In genomic region chr9:20367311-20367710, GRCm38 (mm10) we compare ENCODE assay signal across 21 mouse cellular contexts. TPM values are rescaled to one million over a fixed set of nuclear protein-coding genes. Genes with fewer than 3 reads are reported as not detected.
"Had no signal": no experiment of that assay in that cellular context is flagged by ENCODE, and none has a peak within 500 bp of the region (broad histone marks: within the 10 kb centered on the region; RNA-seq: fewer than 3 reads in every experiment).

No protein-coding gene starts in this region.

- H3K9me3 ChIP-seq: stomach, embryonic 15.5 days had no signal

- DNase-seq: retina, postnatal 1 day; right cerebral cortex, adult 18-20 months; right cerebral cortex, postnatal 14 days; right cerebral cortex, postnatal 25 days; right cerebral cortex, postnatal 4 days; spleen, adult 18-20 months; thymus, adult 18-20 months; thymus, adult 2 months; thymus, postnatal 14 days; thymus, postnatal 25 days; thymus, postnatal 36 days; thymus, postnatal 4 days had no signal

- H3K4me1 ChIP-seq: neural tube, embryonic 15.5 days; stomach, embryonic 15.5 days had no signal

- H3K4me3 ChIP-seq: neural tube, embryonic 15.5 days; stomach, embryonic 15.5 days had no signal

- H3K27me3 ChIP-seq: neural tube, embryonic 15.5 days; stomach, embryonic 15.5 days had no signal

- H3K9ac ChIP-seq: neural tube, embryonic 15.5 days; stomach, embryonic 15.5 days had no signal

- H3K4me2 ChIP-seq: neural tube, embryonic 15.5 days; stomach, embryonic 15.5 days had no signal

- H3K27ac ChIP-seq: neural tube, embryonic 15.5 days; stomach, embryonic 15.5 days; stomach, postnatal 0 days had no signal

RNA-seq across cellular contexts. Expression of gene Olfr18, which starts 31.4 kb away (rescaled TPM):
- polyA plus RNA-seq: small intestine, adult 2 months; spleen, adult 2 months; stomach, embryonic 14.5 days; stomach, embryonic 15.5 days; stomach, embryonic 16.5 days; stomach, postnatal 0 days; testis, adult 2 months; thymus, adult 2 months; urinary bladder, adult 2 months had no signal
